Mouse (Mus musculus) MEL (cell line): ENCODE results near the gene Tdrd3. TPM values are rescaled to one million over a fixed set of nuclear protein-coding genes. Genes with fewer than 3 reads are reported as not detected.

Experiments
- DNase-seq: peaks from one replicate; pipeline ENCODE4 v3.0.0; 2011; ENCODE audit warnings: low read depth, low spot score
- H3K27ac ChIP-seq: 2 replicates; pipeline ENCODE4 v1.5.1; 2012; ENCODE audit warnings: low read depth, mild to moderate bottlenecking, control low read depth, low read length, moderate library complexity; ENCODE audit not compliant: control insufficient read depth
- H3K27me3 ChIP-seq, 2 experiments: fragments of 150-350 bp in 1 of 2; sonication (generic) in 1 of 2; 2 replicates each; pipeline ENCODE4 v1.6.1; 2012; ENCODE audit warnings: low read length in 2 of 2, mild to moderate bottlenecking in 2 of 2, improper control_type of control experiment in 1 of 2, moderate library complexity in 1 of 2; ENCODE audit not compliant: insufficient read depth in 2 of 2, control insufficient read depth in 1 of 2
- H3K36me3 ChIP-seq, 2 experiments: 2 replicates each; pipeline ENCODE4 v1.6.1; 2012 to 2014; ENCODE audit warnings: low read length in 2 of 2, improper control_type of control experiment in 1 of 2, inconsistent platforms in 1 of 2, mild to moderate bottlenecking in 1 of 2; ENCODE audit not compliant: insufficient read depth in 2 of 2, control insufficient read depth in 1 of 2
- H3K4me1 ChIP-seq, 2 experiments: fragments of 150-350 bp in 1 of 2; sonication (generic) in 1 of 2; 2 replicates each; pipeline ENCODE4 v1.6.1; 2012; ENCODE audit warnings: low read length in 2 of 2, improper control_type of control experiment in 1 of 2, mild to moderate bottlenecking in 1 of 2; ENCODE audit not compliant: insufficient read depth in 2 of 2, control insufficient read depth in 1 of 2
- H3K4me3 ChIP-seq, 2 experiments: fragments of 150-350 bp in 1 of 2; sonication (generic) in 1 of 2; 2 replicates each; pipeline ENCODE4 v1.5.1; 2012; ENCODE audit warnings: low read depth in 2 of 2, low read length in 2 of 2, mild to moderate bottlenecking in 2 of 2, moderate library complexity in 2 of 2, control low read depth in 1 of 2, improper control_type of control experiment in 1 of 2; ENCODE audit not compliant: control insufficient read depth in 1 of 2, insufficient read depth in 1 of 2
- H3K79me2 ChIP-seq: 2 replicates; pipeline ENCODE4 v1.6.1; 2012; ENCODE audit warnings: mild to moderate bottlenecking, low read length, moderate library complexity; ENCODE audit not compliant: control insufficient read depth, poor library complexity, insufficient read depth
- H3K9ac ChIP-seq: 2 replicates; pipeline ENCODE4 v1.6.1; 2012; ENCODE audit warnings: low read depth, mild to moderate bottlenecking, control low read depth, low read length, moderate library complexity; ENCODE audit not compliant: control insufficient read depth, poor library complexity, severe bottlenecking
- H3K9me3 ChIP-seq: fragments of 150-350 bp; sonication (generic); replicated peaks from 2 replicates; pipeline ENCODE4 v1.6.1; 2012; ENCODE audit warnings: mild to moderate bottlenecking, low read length, improper control_type of control experiment, moderate library complexity; ENCODE audit not compliant: insufficient read depth
- BHLHE40 ChIP-seq: IDR thresholded peaks from 2 replicates; pipeline ENCODE4 v1.6.1; 2012; ENCODE audit warnings: low read depth, mild to moderate bottlenecking, inconsistent platforms, low read length, improper control_type of control experiment, borderline replicate concordance
- CHD2 ChIP-seq: IDR thresholded peaks from 2 replicates; pipeline ENCODE4 v1.6.1; 2011; ENCODE audit warnings: low read length, improper control_type of control experiment
- E2F4 ChIP-seq: IDR thresholded peaks from 2 replicates; pipeline ENCODE4 v1.6.1; 2011; ENCODE audit warnings: low read depth, low read length, improper control_type of control experiment, borderline replicate concordance
- GATA1 ChIP-seq: IDR thresholded peaks from 2 replicates; pipeline ENCODE4 v1.6.1; 2011; ENCODE audit warnings: low read depth, low read length, improper control_type of control experiment
- HCFC1 ChIP-seq: IDR thresholded peaks from 2 replicates; pipeline ENCODE4 v1.6.1; 2012; ENCODE audit warnings: low read depth, mild to moderate bottlenecking, inconsistent platforms, low read length, improper control_type of control experiment, moderate library complexity
- JUND ChIP-seq: IDR thresholded peaks from 2 replicates; pipeline ENCODE4 v1.6.1; 2011; ENCODE audit warnings: low read depth, mild to moderate bottlenecking, improper control_type of control experiment, low read length
- KAT2A ChIP-seq: conservative IDR thresholded peaks from 2 replicates; pipeline ENCODE4 v1.6.1; 2012; ENCODE audit warnings: low read depth, low read length, improper control_type of control experiment, inconsistent platforms
- MAFK ChIP-seq: IDR thresholded peaks from 2 replicates; pipeline ENCODE4 v1.6.1; 2011; ENCODE audit warnings: low read depth, mild to moderate bottlenecking, low read length, improper control_type of control experiment, borderline replicate concordance
- MEF2A ChIP-seq: IDR thresholded peaks from 2 replicates; pipeline ENCODE4 v1.6.1; 2014; ENCODE audit warnings: low read depth, mild to moderate bottlenecking, inconsistent platforms, low read length, improper control_type of control experiment; ENCODE audit not compliant: poor library complexity, insufficient replicate concordance, severe bottlenecking; ENCODE audit errors: extremely low read depth
- MYC ChIP-seq: IDR thresholded peaks from 2 replicates; pipeline ENCODE4 v1.6.1; 2011; ENCODE audit warnings: low read depth, mild to moderate bottlenecking, low read length, improper control_type of control experiment, moderate library complexity
- NELFE ChIP-seq: IDR thresholded peaks from 2 replicates; pipeline ENCODE4 v1.6.1; 2011; ENCODE audit warnings: low read depth, low read length, improper control_type of control experiment
- NRF1 ChIP-seq: IDR thresholded peaks from 2 replicates; pipeline ENCODE4 v1.6.1; 2014; ENCODE audit warnings: low read depth, mild to moderate bottlenecking, inconsistent platforms, low read length, improper control_type of control experiment, moderate library complexity; ENCODE audit not compliant: poor library complexity, insufficient read depth, severe bottlenecking
- POLR2A ChIP-seq, 2 experiments: IDR thresholded peaks; 2 replicates each; pipeline ENCODE4 v1.6.1; 2011 to 2012; ENCODE audit warnings: low read length in 2 of 2, mild to moderate bottlenecking in 2 of 2, control low read depth in 1 of 2, improper control_type of control experiment in 1 of 2, low read depth in 1 of 2, moderate library complexity in 1 of 2; ENCODE audit not compliant: control insufficient read depth in 1 of 2, insufficient read depth in 1 of 2, poor library complexity in 1 of 2
- RCOR1 ChIP-seq: IDR thresholded peaks from 2 replicates; pipeline ENCODE4 v1.6.1; 2012; ENCODE audit warnings: low read depth, mild to moderate bottlenecking, inconsistent platforms, low read length, improper control_type of control experiment
- SIN3A ChIP-seq: IDR thresholded peaks from 2 replicates; pipeline ENCODE4 v1.6.1; 2012; ENCODE audit warnings: low read length, improper control_type of control experiment, inconsistent platforms
- TAL1 ChIP-seq: IDR thresholded peaks from 2 replicates; pipeline ENCODE4 v1.6.1; 2012; ENCODE audit warnings: mild to moderate bottlenecking, inconsistent platforms, low read length, moderate library complexity, mixed read lengths
- TBP ChIP-seq: IDR thresholded peaks from 2 replicates; pipeline ENCODE4 v1.8.0; 2011; ENCODE audit warnings: low read depth, low read length, improper control_type of control experiment
- UBTF ChIP-seq: IDR thresholded peaks from 2 replicates; pipeline ENCODE4 v1.6.1; 2012; ENCODE audit warnings: low read depth, mild to moderate bottlenecking, inconsistent platforms, low read length, improper control_type of control experiment, moderate library complexity, borderline replicate concordance; ENCODE audit not compliant: insufficient read depth
- USF1 ChIP-seq: IDR thresholded peaks from 2 replicates; pipeline ENCODE4 v1.6.1; 2014; ENCODE audit warnings: low read depth, mild to moderate bottlenecking, inconsistent platforms, low read length, improper control_type of control experiment, moderate library complexity
- USF2 ChIP-seq, 2 experiments: IDR thresholded peaks; 2 replicates each; pipeline ENCODE4 v1.6.1; 2011 to 2012; ENCODE audit warnings: improper control_type of control experiment in 2 of 2, low read length in 2 of 2, borderline replicate concordance in 1 of 2, inconsistent platforms in 1 of 2, low read depth in 1 of 2, mild to moderate bottlenecking in 1 of 2; ENCODE audit not compliant: insufficient read depth in 1 of 2
- ZC3H11A ChIP-seq: IDR thresholded peaks from 2 replicates; pipeline ENCODE4 v1.6.1; 2012; ENCODE audit warnings: low read depth, mild to moderate bottlenecking, inconsistent platforms, low read length, improper control_type of control experiment
- ZNF384 ChIP-seq: IDR thresholded peaks from 2 replicates; pipeline ENCODE4 v1.6.1; 2012; ENCODE audit warnings: low read depth, mild to moderate bottlenecking, inconsistent platforms, low read length, improper control_type of control experiment
- polyA plus RNA-seq, 2 experiments: library from polyadenylated mRNA; stranded (reverse) in 1 of 2; unstranded in 1 of 2; fragments of >175 nt in 1 of 2; fragments of >200 nt in 1 of 2; gene quantifications; 2 replicates each; pipeline versions ENCODE4 v1.2.1 to v1.2.4; 2012; ENCODE audit warnings: low replicate concordance in 2 of 2, low read depth in 1 of 2; ENCODE audit not compliant: insufficient read length in 2 of 2, insufficient read depth in 1 of 2, missing spikeins in 1 of 2
- total RNA-seq: library from RNA; depleted of rRNA; stranded (reverse); fragments of 300-350 nt; gene quantifications from 2 replicates; pipeline ENCODE4 v1.2.3, GENCODE M21; 2012

The Tdrd3 gene
- total and polyA plus RNA-seq, 3 experiments: 22.5 to 22.6 TPM; not detected in 1

DNA sequence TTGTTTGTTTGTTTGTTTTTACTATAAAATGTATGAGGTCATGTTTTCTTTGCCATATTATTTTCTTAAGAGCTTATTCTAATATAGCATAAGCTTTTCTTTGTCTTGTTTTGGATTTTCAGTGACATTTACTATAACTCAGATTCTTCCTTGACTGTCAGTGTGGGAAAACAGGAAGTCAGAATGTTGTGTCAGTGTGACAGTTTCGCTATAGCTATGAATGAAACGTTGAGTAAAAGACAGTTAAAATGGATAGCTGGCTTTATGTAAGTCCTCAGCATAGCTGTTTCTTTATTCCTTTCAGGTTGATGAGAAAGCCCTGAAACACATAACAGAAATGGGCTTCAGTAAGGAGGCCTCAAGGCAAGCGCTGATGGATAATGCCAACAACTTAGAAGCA lies 69.4 kb downstream of the Tdrd3 start:
- H3K27ac ChIP-seq: no peak overlapping the region
- H3K27me3 ChIP-seq: no peaks in the 10 kb centered on the region
- no peak overlapping the region for H3K9ac ChIP-seq
- DNase-seq: no peak
- peaks cover 0 to 11% of the 10 kb centered on the region in 2 experiments; a peak in 2 of 4 replicates for H3K36me3 ChIP-seq
- no peaks in the 10 kb centered on the region for H3K79me2 ChIP-seq
- TF ChIP-seq NRF1 (no peak), KAT2A (no peak), USF2 (IDR thresholded peaks at IDR 0.05; ENCODE audit: borderline replicate concordance in 1 of 2, insufficient read depth in 1 of 2, low read depth in 1 of 2, low read length in 2 of 2) (no peak), MYC (no peak), USF1 (no peak), GATA1 (no peak), CHD2 (no peak), ZNF384 (no peak), RCOR1 (no peak), SIN3A (no peak), JUND (no peak), TAL1 (no peak), UBTF (no peak), HCFC1 (no peak), E2F4 (no peak), MAFK (no peak)
- H3K9me3 ChIP-seq: no peaks in the 10 kb centered on the region
- H3K4me1 ChIP-seq: no peaks in the 10 kb centered on the region
- H3K4me3 ChIP-seq: no peak overlapping the region

GRCm38 (mm10) chr14:87497955-87498594 lies 81.6 kb downstream of the Tdrd3 start:
- no peaks in the 10 kb centered on the region for H3K79me2 ChIP-seq
- no peak for DNase-seq
- no peak overlapping the region for H3K4me3 ChIP-seq
- no peaks in the 10 kb centered on the region for H3K9me3 ChIP-seq
- H3K4me1 ChIP-seq: no peaks in the 10 kb centered on the region
- H3K27ac ChIP-seq: no peak overlapping the region
- H3K9ac ChIP-seq: no peak overlapping the region
- no peaks in the 10 kb centered on the region for H3K27me3 ChIP-seq
- H3K36me3 ChIP-seq: no peaks in the 10 kb centered on the region; a peak in 2 of 4 replicates
- TF ChIP-seq POLR2A (IDR thresholded peaks at IDR 0.05; ENCODE audit: control insufficient read depth in 1 of 2, insufficient read depth in 1 of 2, low read depth in 1 of 2, low read length in 2 of 2, poor library complexity in 1 of 2) (no peak), NRF1 (no peak), UBTF (no peak), ZNF384 (no peak), TBP (no peak), MYC (no peak), BHLHE40 (no peak), GATA1 (no peak), ZC3H11A (no peak), NELFE (no peak), E2F4 (no peak), MEF2A (no peak)
